Mouse (Mus musculus) MEL (cell line): ENCODE data around the gene Actr1a. TPM values are rescaled to one million over a fixed set of nuclear protein-coding genes. Genes with fewer than 3 reads are reported as not detected.

Experiments used
- DNase-seq: peaks from one replicate; pipeline ENCODE4 v3.0.0; 2011; ENCODE audit warnings: low read depth, low spot score
- H3K27ac ChIP-seq: 2 replicates; pipeline ENCODE4 v1.5.1; 2012; ENCODE audit warnings: low read depth, mild to moderate bottlenecking, control low read depth, low read length, moderate library complexity; ENCODE audit not compliant: control insufficient read depth
- H3K27me3 ChIP-seq, 2 experiments: fragments of 150-350 bp in 1 of 2; sonication (generic) in 1 of 2; 2 replicates each; pipeline ENCODE4 v1.6.1; 2012; ENCODE audit warnings: low read length in 2 of 2, mild to moderate bottlenecking in 2 of 2, improper control_type of control experiment in 1 of 2, moderate library complexity in 1 of 2; ENCODE audit not compliant: insufficient read depth in 2 of 2, control insufficient read depth in 1 of 2
- H3K36me3 ChIP-seq, 2 experiments: 2 replicates each; pipeline ENCODE4 v1.6.1; 2012 to 2014; ENCODE audit warnings: low read length in 2 of 2, improper control_type of control experiment in 1 of 2, inconsistent platforms in 1 of 2, mild to moderate bottlenecking in 1 of 2; ENCODE audit not compliant: insufficient read depth in 2 of 2, control insufficient read depth in 1 of 2
- H3K4me1 ChIP-seq, 2 experiments: fragments of 150-350 bp in 1 of 2; sonication (generic) in 1 of 2; 2 replicates each; pipeline ENCODE4 v1.6.1; 2012; ENCODE audit warnings: low read length in 2 of 2, improper control_type of control experiment in 1 of 2, mild to moderate bottlenecking in 1 of 2; ENCODE audit not compliant: insufficient read depth in 2 of 2, control insufficient read depth in 1 of 2
- H3K4me3 ChIP-seq, 2 experiments: fragments of 150-350 bp in 1 of 2; sonication (generic) in 1 of 2; 2 replicates each; pipeline ENCODE4 v1.5.1; 2012; ENCODE audit warnings: low read depth in 2 of 2, low read length in 2 of 2, mild to moderate bottlenecking in 2 of 2, moderate library complexity in 2 of 2, control low read depth in 1 of 2, improper control_type of control experiment in 1 of 2; ENCODE audit not compliant: control insufficient read depth in 1 of 2, insufficient read depth in 1 of 2
- H3K79me2 ChIP-seq: 2 replicates; pipeline ENCODE4 v1.6.1; 2012; ENCODE audit warnings: mild to moderate bottlenecking, low read length, moderate library complexity; ENCODE audit not compliant: control insufficient read depth, poor library complexity, insufficient read depth
- H3K9ac ChIP-seq: 2 replicates; pipeline ENCODE4 v1.6.1; 2012; ENCODE audit warnings: low read depth, mild to moderate bottlenecking, control low read depth, low read length, moderate library complexity; ENCODE audit not compliant: control insufficient read depth, poor library complexity, severe bottlenecking
- H3K9me3 ChIP-seq: fragments of 150-350 bp; sonication (generic); replicated peaks from 2 replicates; pipeline ENCODE4 v1.6.1; 2012; ENCODE audit warnings: mild to moderate bottlenecking, low read length, improper control_type of control experiment, moderate library complexity; ENCODE audit not compliant: insufficient read depth
- BHLHE40 ChIP-seq: IDR thresholded peaks from 2 replicates; pipeline ENCODE4 v1.6.1; 2012; ENCODE audit warnings: low read depth, mild to moderate bottlenecking, inconsistent platforms, low read length, improper control_type of control experiment, borderline replicate concordance
- CHD1 ChIP-seq: IDR thresholded peaks from 2 replicates; pipeline ENCODE4 v1.6.1; 2012; ENCODE audit warnings: low read depth, mild to moderate bottlenecking, inconsistent platforms, low read length, improper control_type of control experiment
- CHD2 ChIP-seq: IDR thresholded peaks from 2 replicates; pipeline ENCODE4 v1.6.1; 2011; ENCODE audit warnings: low read length, improper control_type of control experiment
- E2F4 ChIP-seq: IDR thresholded peaks from 2 replicates; pipeline ENCODE4 v1.6.1; 2011; ENCODE audit warnings: low read depth, low read length, improper control_type of control experiment, borderline replicate concordance
- ELF1 ChIP-seq: IDR thresholded peaks from 2 replicates; pipeline ENCODE4 v1.6.1; 2014; ENCODE audit warnings: low read depth, mild to moderate bottlenecking, inconsistent platforms, low read length, improper control_type of control experiment, moderate library complexity
- ETS1 ChIP-seq: IDR thresholded peaks from 2 replicates; pipeline ENCODE4 v1.6.1; 2012; ENCODE audit warnings: low read depth, mild to moderate bottlenecking, inconsistent platforms, low read length, improper control_type of control experiment, moderate library complexity
- GATA1 ChIP-seq: IDR thresholded peaks from 2 replicates; pipeline ENCODE4 v1.6.1; 2011; ENCODE audit warnings: low read depth, low read length, improper control_type of control experiment
- JUND ChIP-seq: IDR thresholded peaks from 2 replicates; pipeline ENCODE4 v1.6.1; 2011; ENCODE audit warnings: low read depth, mild to moderate bottlenecking, improper control_type of control experiment, low read length
- KAT2A ChIP-seq: conservative IDR thresholded peaks from 2 replicates; pipeline ENCODE4 v1.6.1; 2012; ENCODE audit warnings: low read depth, low read length, improper control_type of control experiment, inconsistent platforms
- MAFK ChIP-seq: IDR thresholded peaks from 2 replicates; pipeline ENCODE4 v1.6.1; 2011; ENCODE audit warnings: low read depth, mild to moderate bottlenecking, low read length, improper control_type of control experiment, borderline replicate concordance
- MAX ChIP-seq: IDR thresholded peaks from 2 replicates; pipeline ENCODE4 v1.6.1; 2011; ENCODE audit warnings: low read length, improper control_type of control experiment
- MAZ ChIP-seq: IDR thresholded peaks from 2 replicates; pipeline ENCODE4 v1.6.1; 2012; ENCODE audit warnings: low read depth, mild to moderate bottlenecking, inconsistent platforms, low read length, improper control_type of control experiment
- MEF2A ChIP-seq: IDR thresholded peaks from 2 replicates; pipeline ENCODE4 v1.6.1; 2014; ENCODE audit warnings: low read depth, mild to moderate bottlenecking, inconsistent platforms, low read length, improper control_type of control experiment; ENCODE audit not compliant: poor library complexity, insufficient replicate concordance, severe bottlenecking; ENCODE audit errors: extremely low read depth
- MXI1 ChIP-seq: IDR thresholded peaks from 2 replicates; pipeline ENCODE4 v1.6.1; 2011; ENCODE audit warnings: mild to moderate bottlenecking, low read depth, low read length, improper control_type of control experiment
- MYB ChIP-seq: IDR thresholded peaks from 2 replicates; pipeline ENCODE4 v1.6.1; 2011; ENCODE audit warnings: mild to moderate bottlenecking, low read depth, low read length, improper control_type of control experiment
- MYC ChIP-seq: IDR thresholded peaks from 2 replicates; pipeline ENCODE4 v1.6.1; 2011; ENCODE audit warnings: low read depth, mild to moderate bottlenecking, low read length, improper control_type of control experiment, moderate library complexity
- NELFE ChIP-seq: IDR thresholded peaks from 2 replicates; pipeline ENCODE4 v1.6.1; 2011; ENCODE audit warnings: low read depth, low read length, improper control_type of control experiment
- NRF1 ChIP-seq: IDR thresholded peaks from 2 replicates; pipeline ENCODE4 v1.6.1; 2014; ENCODE audit warnings: low read depth, mild to moderate bottlenecking, inconsistent platforms, low read length, improper control_type of control experiment, moderate library complexity; ENCODE audit not compliant: poor library complexity, insufficient read depth, severe bottlenecking
- POLR2A ChIP-seq, 2 experiments: IDR thresholded peaks; 2 replicates each; pipeline ENCODE4 v1.6.1; 2011 to 2012; ENCODE audit warnings: low read length in 2 of 2, mild to moderate bottlenecking in 2 of 2, control low read depth in 1 of 2, improper control_type of control experiment in 1 of 2, low read depth in 1 of 2, moderate library complexity in 1 of 2; ENCODE audit not compliant: control insufficient read depth in 1 of 2, insufficient read depth in 1 of 2, poor library complexity in 1 of 2
- POLR2AphosphoS2 ChIP-seq: IDR thresholded peaks from 2 replicates; pipeline ENCODE4 v1.6.1; 2011; ENCODE audit warnings: low read length, improper control_type of control experiment
- RAD21 ChIP-seq: IDR thresholded peaks from 2 replicates; pipeline ENCODE4 v1.6.1; 2011; ENCODE audit warnings: mild to moderate bottlenecking, low read depth, low read length, improper control_type of control experiment
- SMC3 ChIP-seq: IDR thresholded peaks from 2 replicates; pipeline ENCODE4 v1.6.1; 2011; ENCODE audit warnings: low read depth, low read length, improper control_type of control experiment
- TAL1 ChIP-seq: IDR thresholded peaks from 2 replicates; pipeline ENCODE4 v1.6.1; 2012; ENCODE audit warnings: mild to moderate bottlenecking, inconsistent platforms, low read length, moderate library complexity, mixed read lengths
- TBP ChIP-seq: IDR thresholded peaks from 2 replicates; pipeline ENCODE4 v1.8.0; 2011; ENCODE audit warnings: low read depth, low read length, improper control_type of control experiment
- TCF12 ChIP-seq: IDR thresholded peaks from 2 replicates; pipeline ENCODE4 v1.6.1; 2014; ENCODE audit warnings: low read depth, mild to moderate bottlenecking, inconsistent platforms, low read length, improper control_type of control experiment, moderate library complexity
- USF1 ChIP-seq: IDR thresholded peaks from 2 replicates; pipeline ENCODE4 v1.6.1; 2014; ENCODE audit warnings: low read depth, mild to moderate bottlenecking, inconsistent platforms, low read length, improper control_type of control experiment, moderate library complexity
- USF2 ChIP-seq, 2 experiments: IDR thresholded peaks; 2 replicates each; pipeline ENCODE4 v1.6.1; 2011 to 2012; ENCODE audit warnings: improper control_type of control experiment in 2 of 2, low read length in 2 of 2, borderline replicate concordance in 1 of 2, inconsistent platforms in 1 of 2, low read depth in 1 of 2, mild to moderate bottlenecking in 1 of 2; ENCODE audit not compliant: insufficient read depth in 1 of 2
- ZC3H11A ChIP-seq: IDR thresholded peaks from 2 replicates; pipeline ENCODE4 v1.6.1; 2012; ENCODE audit warnings: low read depth, mild to moderate bottlenecking, inconsistent platforms, low read length, improper control_type of control experiment
- ZNF384 ChIP-seq: IDR thresholded peaks from 2 replicates; pipeline ENCODE4 v1.6.1; 2012; ENCODE audit warnings: low read depth, mild to moderate bottlenecking, inconsistent platforms, low read length, improper control_type of control experiment
- polyA plus RNA-seq, 2 experiments: library from polyadenylated mRNA; stranded (reverse) in 1 of 2; unstranded in 1 of 2; fragments of >175 nt in 1 of 2; fragments of >200 nt in 1 of 2; gene quantifications; 2 replicates each; pipeline versions ENCODE4 v1.2.1 to v1.2.4; 2012; ENCODE audit warnings: low replicate concordance in 2 of 2, low read depth in 1 of 2; ENCODE audit not compliant: insufficient read length in 2 of 2, insufficient read depth in 1 of 2, missing spikeins in 1 of 2
- total RNA-seq: library from RNA; depleted of rRNA; stranded (reverse); fragments of 300-350 nt; gene quantifications from 2 replicates; pipeline ENCODE4 v1.2.3, GENCODE M21; 2012

Gene Actr1a
- total and polyA plus RNA-seq, 3 experiments: 140 to 530 (median 193) TPM

- Histone ChIP-seq H3K27ac (no peak overlapping the region), H3K9ac (no peak overlapping the region), H3K27me3 (no peaks in the 10 kb centered on the region), H3K4me1 (no peaks in the 10 kb centered on the region), H3K79me2 (peaks cover 3% of the 10 kb centered on the region; the same call in 1 of the 2 replicates), H3K9me3 (no peaks in the 10 kb centered on the region), H3K36me3 (no peaks in the 10 kb centered on the region; a peak in 1 of 4 replicates), H3K4me3 (no peak overlapping the region)
- no peak for TF ChIP-seq MXI1
- TF ChIP-seq MAFK: no peak
- no peak for TF ChIP-seq CHD2
- no peak for TF ChIP-seq MYC
- TF ChIP-seq TBP: no peak
- TF ChIP-seq MYB: no peak
- no peak for TF ChIP-seq E2F4
- TF ChIP-seq RAD21: no peak
- TF ChIP-seq MAZ: no peak
- no peak for TF ChIP-seq USF1
- TF ChIP-seq CHD1: no peak
- no peak for TF ChIP-seq BHLHE40
- TF ChIP-seq ZC3H11A: no peak
- no peak for TF ChIP-seq POLR2A (IDR thresholded peaks at IDR 0.05; ENCODE audit: control insufficient read depth in 1 of 2, insufficient read depth in 1 of 2, low read depth in 1 of 2, low read length in 2 of 2, poor library complexity in 1 of 2)
- TF ChIP-seq USF2 (IDR thresholded peaks at IDR 0.05; ENCODE audit: borderline replicate concordance in 1 of 2, insufficient read depth in 1 of 2, low read depth in 1 of 2, low read length in 2 of 2): no peak
- TF ChIP-seq POLR2AphosphoS2: no peak
- TF ChIP-seq MAX: no peak
- TF ChIP-seq TCF12: no peak
- TF ChIP-seq ETS1: no peak
- no peak for TF ChIP-seq JUND
- DNase-seq: no peak
Observed at GRCm38 (mm10) chr19:46418051-46418450, 22.5 kb upstream of the Actr1a start.

DNA sequence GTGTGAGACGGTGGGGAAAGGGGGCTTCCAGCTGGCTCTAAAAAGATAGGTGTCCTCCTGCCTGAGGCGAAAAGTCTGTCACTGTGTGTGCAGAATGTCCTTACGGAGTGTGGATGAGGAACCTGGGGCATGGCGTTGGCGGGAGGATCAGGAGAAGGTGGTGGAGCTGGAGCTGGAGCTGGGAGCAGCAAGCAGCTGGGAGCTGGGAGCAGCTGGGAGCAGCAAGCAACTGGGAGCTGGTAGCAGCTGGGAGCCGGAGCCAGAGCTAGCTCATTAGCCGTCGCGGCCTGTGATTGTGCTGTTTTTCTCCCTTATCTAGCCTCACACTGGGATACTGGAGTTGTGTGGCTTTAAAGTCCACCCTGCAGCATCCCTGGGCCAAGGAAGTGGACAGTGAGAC lies 20.7 kb upstream of the Actr1a start:
- no peaks in the 10 kb centered on the region for H3K27me3 ChIP-seq
- H3K36me3 ChIP-seq: no peaks in the 10 kb centered on the region; a peak in 1 of 4 replicates
- TF ChIP-seq GATA1 (no peak), ETS1 (no peak), NRF1 (no peak), MAX (no peak), NELFE (no peak), TCF12 (no peak), ZNF384 (no peak), POLR2A (IDR thresholded peaks at IDR 0.05; ENCODE audit: control insufficient read depth in 1 of 2, insufficient read depth in 1 of 2, low read depth in 1 of 2, low read length in 2 of 2, poor library complexity in 1 of 2) (no peak), TBP (no peak), MEF2A (no peak), MAZ (no peak), KAT2A (no peak), ELF1 (no peak), MYB (no peak), SMC3 (no peak), CHD2 (no peak), USF1 (no peak), TAL1 (no peak)
- H3K79me2 ChIP-seq: peaks cover 10% of the 10 kb centered on the region; the same call in 1 of the 2 replicates
- no peaks in the 10 kb centered on the region for H3K4me1 ChIP-seq
- no peaks in the 10 kb centered on the region for H3K9me3 ChIP-seq
- no peak overlapping the region for H3K4me3 ChIP-seq
- H3K9ac ChIP-seq: no peak overlapping the region
- H3K27ac ChIP-seq: no peak overlapping the region
- DNase-seq: no peak
